Mouse (Mus musculus): ENCODE data around the gene Rreb1. TPM values are rescaled to one million over a fixed set of nuclear protein-coding genes. Genes with fewer than 3 reads are reported as not detected.

Rreb1 gene
- polyA plus RNA-seq, 1 experiment from 2014 or later: 6.1 TPM

GRCm38 (mm10) chr13:37877241-37877640 is 99.0 kb downstream of the Rreb1 start:
- Histone ChIP-seq H3K4me2 (ENCODE audit: low read depth, low read length) (no peak overlapping the region), H3K4me1 (ENCODE audit: control insufficient read depth, insufficient read depth, low read length) (peaks cover 2% of the 10 kb centered on the region), H3K36me3 (replicated peaks; ENCODE audit: control insufficient read depth, insufficient read depth, low read depth, low read length) (no peaks in the 10 kb centered on the region), H3K9me3 (replicated peaks; ENCODE audit: control insufficient read depth, low read length) (no peaks in the 10 kb centered on the region), H3K9ac (replicated peaks; ENCODE audit: low read length) (no peak overlapping the region), H3K27ac (replicated peaks; ENCODE audit: low read depth, low read length) (no peak overlapping the region), H3K27me3 (ENCODE audit: control insufficient read depth, insufficient read depth, low read length) (no peaks in the 10 kb centered on the region), H3K4me3 (ENCODE audit: low read depth, low read length) (no peak overlapping the region)
- DNase-seq (ENCODE audit: low spot score) (no peak), ATAC-seq (replicated peaks; ENCODE audit: insufficient number of reproducible peaks, low FRiP score, low TSS enrichment, low read depth) (no peak)
- WGBS: 66% methylated on average over 3 of the region's 3 CpGs

- WGBS: 89% methylated on average over 2 of the region's 2 CpGs
- no peaks in the 10 kb centered on the region for H3K36me3 ChIP-seq (replicated peaks; ENCODE audit: control insufficient read depth, insufficient read depth, low read depth, low read length)
Observed at GRCm38 (mm10) chr13:37878918-37879331, 100.7 kb downstream of the Rreb1 start.

GRCm38 (mm10) chr13:37879556-37879955 is 101.4 kb downstream of the Rreb1 start:
- H3K4me3 ChIP-seq (ENCODE audit: low read depth, low read length): no peak overlapping the region
- H3K27me3 ChIP-seq (ENCODE audit: control insufficient read depth, insufficient read depth, low read length): no peaks in the 10 kb centered on the region
- no peak for ATAC-seq (replicated peaks; ENCODE audit: insufficient number of reproducible peaks, low FRiP score, low TSS enrichment, low read depth)
- no peak overlapping the region for H3K27ac ChIP-seq (replicated peaks; ENCODE audit: low read depth, low read length)
- no peaks in the 10 kb centered on the region for H3K36me3 ChIP-seq (replicated peaks; ENCODE audit: control insufficient read depth, insufficient read depth, low read depth, low read length)
- WGBS: 63% methylated on average over 5 of the region's 5 CpGs
- no peak overlapping the region for H3K4me2 ChIP-seq (ENCODE audit: low read depth, low read length)
- no peak for DNase-seq (ENCODE audit: low spot score)
- H3K9me3 ChIP-seq (replicated peaks; ENCODE audit: control insufficient read depth, low read length): no peaks in the 10 kb centered on the region
- H3K4me1 ChIP-seq (ENCODE audit: control insufficient read depth, insufficient read depth, low read length): peaks cover 2% of the 10 kb centered on the region
- H3K9ac ChIP-seq (replicated peaks; ENCODE audit: low read length): no peak overlapping the region

More at GRCm38 (mm10) chr13:37878918-37879331, 100.7 kb downstream of the Rreb1 start:
- Histone ChIP-seq H3K4me1 (ENCODE audit: control insufficient read depth, insufficient read depth, low read length) (peaks cover 2% of the 10 kb centered on the region), H3K27ac (replicated peaks; ENCODE audit: low read depth, low read length) (no peak overlapping the region), H3K4me2 (ENCODE audit: low read depth, low read length) (no peak overlapping the region), H3K9ac (replicated peaks; ENCODE audit: low read length) (no peak overlapping the region), H3K9me3 (replicated peaks; ENCODE audit: control insufficient read depth, low read length) (no peaks in the 10 kb centered on the region), H3K4me3 (ENCODE audit: low read depth, low read length) (no peak overlapping the region), H3K27me3 (ENCODE audit: control insufficient read depth, insufficient read depth, low read length) (no peaks in the 10 kb centered on the region)
- ATAC-seq (replicated peaks; ENCODE audit: insufficient number of reproducible peaks, low FRiP score, low TSS enrichment, low read depth): no peak
- no peak for DNase-seq (ENCODE audit: low spot score)

DNA sequence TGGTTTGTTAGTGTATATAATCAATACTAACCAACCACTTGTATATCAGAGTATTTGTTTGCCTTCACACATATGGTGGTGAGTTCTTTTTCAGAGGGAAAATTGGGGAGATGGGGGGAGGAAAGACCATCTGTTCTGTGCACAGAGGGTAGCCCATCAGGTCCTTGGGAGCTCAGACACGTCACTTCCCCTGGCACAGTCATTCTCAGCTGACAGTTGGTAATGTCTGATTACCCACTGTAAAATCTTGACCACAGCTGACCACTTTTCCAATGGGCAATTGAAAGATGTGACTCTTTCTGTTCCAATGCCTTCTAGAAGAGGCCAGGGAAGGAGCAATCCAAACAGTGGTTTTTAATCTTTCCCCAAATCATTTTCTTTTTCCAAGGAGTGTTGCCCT is 101.8 kb downstream of the Rreb1 start:
- H3K4me1 ChIP-seq (ENCODE audit: control insufficient read depth, insufficient read depth, low read length): peaks cover 2% of the 10 kb centered on the region
- no peak overlapping the region for H3K4me2 ChIP-seq (ENCODE audit: low read depth, low read length)
- no peak for DNase-seq (ENCODE audit: low spot score)
- no peaks in the 10 kb centered on the region for H3K36me3 ChIP-seq (replicated peaks; ENCODE audit: control insufficient read depth, insufficient read depth, low read depth, low read length)
- H3K4me3 ChIP-seq (ENCODE audit: low read depth, low read length): no peak overlapping the region
- no peak for ATAC-seq (replicated peaks; ENCODE audit: insufficient number of reproducible peaks, low FRiP score, low TSS enrichment, low read depth)
- no peaks in the 10 kb centered on the region for H3K27me3 ChIP-seq (ENCODE audit: control insufficient read depth, insufficient read depth, low read length)
- H3K27ac ChIP-seq (replicated peaks; ENCODE audit: low read depth, low read length): no peak overlapping the region
- no peak overlapping the region for H3K9ac ChIP-seq (replicated peaks; ENCODE audit: low read length)
- WGBS: 45% methylated on average over 1 of the region's 1 CpGs
- H3K9me3 ChIP-seq (replicated peaks; ENCODE audit: control insufficient read depth, low read length): no peaks in the 10 kb centered on the region

DNA sequence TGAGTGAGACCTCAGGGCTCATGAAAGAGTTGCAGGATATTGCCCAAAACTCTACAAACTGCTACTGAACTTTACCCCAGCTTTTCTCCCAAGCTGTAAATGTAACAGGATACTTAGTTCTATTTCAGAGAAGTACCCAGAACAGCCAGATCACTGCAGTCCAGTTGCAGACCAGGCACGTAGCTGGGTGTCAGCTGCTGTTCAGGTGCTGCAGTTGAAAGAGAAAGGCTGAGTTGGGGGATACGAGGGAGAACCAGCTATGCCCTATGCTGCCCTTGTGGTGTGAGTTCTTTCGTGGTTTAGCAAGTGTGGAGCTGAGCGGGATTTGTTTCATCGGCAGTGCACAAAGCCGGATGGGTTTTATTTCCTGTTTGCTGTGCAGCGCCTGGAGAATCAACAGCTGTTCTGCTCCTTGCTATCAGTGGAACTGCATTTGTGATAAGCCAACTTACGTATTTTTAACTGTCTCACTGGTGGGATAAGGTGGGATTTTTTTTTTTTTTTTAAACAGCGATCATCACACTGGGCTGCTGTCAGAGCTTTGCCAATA is 102.5 kb downstream of the Rreb1 start:
- Histone ChIP-seq H3K27me3 (ENCODE audit: control insufficient read depth, insufficient read depth, low read length) (no peaks in the 10 kb centered on the region), H3K4me2 (ENCODE audit: low read depth, low read length) (no peak overlapping the region), H3K9ac (replicated peaks; ENCODE audit: low read length) (no peak overlapping the region), H3K27ac (replicated peaks; ENCODE audit: low read depth, low read length) (no peak overlapping the region), H3K36me3 (replicated peaks; ENCODE audit: control insufficient read depth, insufficient read depth, low read depth, low read length) (no peaks in the 10 kb centered on the region), H3K9me3 (replicated peaks; ENCODE audit: control insufficient read depth, low read length) (no peaks in the 10 kb centered on the region), H3K4me1 (ENCODE audit: control insufficient read depth, insufficient read depth, low read length) (peaks cover 2% of the 10 kb centered on the region), H3K4me3 (ENCODE audit: low read depth, low read length) (no peak overlapping the region)
- 55% methylated on average over 9 of the region's 9 CpGs for WGBS
- DNase-seq (ENCODE audit: low spot score): no peak
- no peak for ATAC-seq (replicated peaks; ENCODE audit: insufficient number of reproducible peaks, low FRiP score, low TSS enrichment, low read depth)

- 91% methylated on average over 8 of the region's 8 CpGs for WGBS
- no peaks in the 10 kb centered on the region for H3K9me3 ChIP-seq (replicated peaks; ENCODE audit: control insufficient read depth, low read length)
- no peak overlapping the region for H3K9ac ChIP-seq (replicated peaks; ENCODE audit: low read length)
- ATAC-seq (replicated peaks; ENCODE audit: insufficient number of reproducible peaks, low FRiP score, low TSS enrichment, low read depth) (no peak), DNase-seq (ENCODE audit: low spot score) (no peak)
- no peak overlapping the region for H3K4me3 ChIP-seq (ENCODE audit: low read depth, low read length)
- no peak overlapping the region for H3K27ac ChIP-seq (replicated peaks; ENCODE audit: low read depth, low read length)
- no peaks in the 10 kb centered on the region for H3K36me3 ChIP-seq (replicated peaks; ENCODE audit: control insufficient read depth, insufficient read depth, low read depth, low read length)
- H3K4me2 ChIP-seq (ENCODE audit: low read depth, low read length): no peak overlapping the region
- H3K4me1 ChIP-seq (ENCODE audit: control insufficient read depth, insufficient read depth, low read length): peaks cover 2% of the 10 kb centered on the region
- H3K27me3 ChIP-seq (ENCODE audit: control insufficient read depth, insufficient read depth, low read length): no peaks in the 10 kb centered on the region
Observed at GRCm38 (mm10) chr13:37882521-37882920, 104.3 kb downstream of the Rreb1 start.

DNA sequence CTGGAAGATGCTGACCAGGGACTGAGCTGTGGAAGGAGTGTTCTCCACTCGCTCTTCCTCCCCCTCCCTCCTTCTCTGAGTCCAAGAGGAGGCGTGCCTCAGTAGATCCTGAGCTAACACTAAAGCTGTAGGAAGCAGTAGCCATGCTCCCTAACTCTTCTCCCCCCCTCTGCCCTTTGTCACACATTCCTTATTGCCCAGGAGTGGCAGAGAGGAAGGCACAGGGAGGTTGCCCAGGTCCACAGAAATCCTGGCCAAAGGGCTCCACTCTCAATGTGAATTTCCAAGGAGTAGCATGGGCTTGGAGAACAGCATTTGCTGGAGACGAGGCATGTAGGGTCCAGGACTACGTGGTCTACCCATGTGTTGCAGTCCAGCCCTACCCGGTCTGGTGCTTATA is 104.8 kb downstream of the Rreb1 start:
- DNase-seq (ENCODE audit: low spot score) (no peak), ATAC-seq (replicated peaks; ENCODE audit: insufficient number of reproducible peaks, low FRiP score, low TSS enrichment, low read depth) (no peak)
- no peaks in the 10 kb centered on the region for H3K9me3 ChIP-seq (replicated peaks; ENCODE audit: control insufficient read depth, low read length)
- H3K4me2 ChIP-seq (ENCODE audit: low read depth, low read length): no peak overlapping the region
- H3K4me1 ChIP-seq (ENCODE audit: control insufficient read depth, insufficient read depth, low read length): peaks cover 2% of the 10 kb centered on the region
- H3K27me3 ChIP-seq (ENCODE audit: control insufficient read depth, insufficient read depth, low read length): no peaks in the 10 kb centered on the region
- H3K4me3 ChIP-seq (ENCODE audit: low read depth, low read length): no peak overlapping the region
- no peak overlapping the region for H3K27ac ChIP-seq (replicated peaks; ENCODE audit: low read depth, low read length)
- WGBS: 91% methylated on average over 5 of the region's 5 CpGs
- no peaks in the 10 kb centered on the region for H3K36me3 ChIP-seq (replicated peaks; ENCODE audit: control insufficient read depth, insufficient read depth, low read depth, low read length)
- H3K9ac ChIP-seq (replicated peaks; ENCODE audit: low read length): no peak overlapping the region

- ATAC-seq (replicated peaks; ENCODE audit: insufficient number of reproducible peaks, low FRiP score, low TSS enrichment, low read depth): no peak
Observed at GRCm38 (mm10) chr13:37885392-37885791, 107.2 kb downstream of the Rreb1 start.

More at GRCm38 (mm10) chr13:37885392-37885791, 107.2 kb downstream of the Rreb1 start:
- Histone ChIP-seq H3K4me2 (ENCODE audit: low read depth, low read length) (no peak overlapping the region), H3K4me1 (ENCODE audit: control insufficient read depth, insufficient read depth, low read length) (peaks cover under 1% of the 10 kb centered on the region; the same call in 1 of the 2 replicates), H3K36me3 (replicated peaks; ENCODE audit: control insufficient read depth, insufficient read depth, low read depth, low read length) (no peaks in the 10 kb centered on the region), H3K27me3 (ENCODE audit: control insufficient read depth, insufficient read depth, low read length) (no peaks in the 10 kb centered on the region), H3K9ac (replicated peaks; ENCODE audit: low read length) (no peak overlapping the region), H3K4me3 (ENCODE audit: low read depth, low read length) (no peak overlapping the region), H3K27ac (replicated peaks; ENCODE audit: low read depth, low read length) (no peak overlapping the region), H3K9me3 (replicated peaks; ENCODE audit: control insufficient read depth, low read length) (no peaks in the 10 kb centered on the region)
- DNase-seq (ENCODE audit: low spot score): no peak
- 93% methylated on average over 2 of the region's 2 CpGs for WGBS
